Comparison of ENCODE assay signal across 37 mouse cellular contexts in genomic region chr6:96186517-96186916, GRCm38 (mm10). TPM values are rescaled to one million over a fixed set of nuclear protein-coding genes. Genes with fewer than 3 reads are reported as not detected.
"Had no signal": no experiment of that assay in that cellular context is flagged by ENCODE, and none has a peak within 500 bp of the region (broad histone marks: within the 10 kb centered on the region; RNA-seq: fewer than 3 reads in every experiment).

No protein-coding gene starts in this region.

- H3K4me1 ChIP-seq: limb, embryonic 10.5 days; limb, embryonic 12.5 days; limb, embryonic 13.5 days; limb, embryonic 15.5 days; liver, embryonic 12.5 days; liver, embryonic 13.5 days; liver, embryonic 15.5 days; lung, embryonic 15.5 days; megakaryocyte, embryonic 14.5 days; midbrain, embryonic 10.5 days; midbrain, embryonic 12.5 days; midbrain, embryonic 13.5 days; midbrain, embryonic 15.5 days had no signal

- H3K27ac ChIP-seq: limb, embryonic 10.5 days; limb, embryonic 12.5 days; limb, embryonic 13.5 days; limb, embryonic 15.5 days; liver, embryonic 12.5 days; liver, embryonic 13.5 days; liver, embryonic 14.5 days; liver, embryonic 15.5 days; lung, embryonic 15.5 days; macrophage; midbrain, embryonic 10.5 days; midbrain, embryonic 12.5 days; midbrain, embryonic 13.5 days; midbrain, embryonic 15.5 days had no signal

- ATAC-seq: liver, embryonic 12.5 days; liver, postnatal 0 days; lung, postnatal 0 days; midbrain, embryonic 13.5 days; midbrain, embryonic 15.5 days; midbrain, embryonic 16.5 days had no signal

- H3K36me3 ChIP-seq: limb, embryonic 10.5 days; limb, embryonic 12.5 days; limb, embryonic 13.5 days; limb, embryonic 15.5 days; liver, embryonic 12.5 days; liver, embryonic 13.5 days; liver, embryonic 15.5 days; lung, embryonic 15.5 days; midbrain, embryonic 10.5 days; midbrain, embryonic 12.5 days; midbrain, embryonic 13.5 days; midbrain, embryonic 15.5 days had no signal

- H3K4me3 ChIP-seq: limb, embryonic 10.5 days; limb, embryonic 12.5 days; limb, embryonic 13.5 days; limb, embryonic 15.5 days; liver, embryonic 12.5 days; liver, embryonic 13.5 days; liver, embryonic 15.5 days; lung, embryonic 15.5 days; megakaryocyte, embryonic 14.5 days; midbrain, embryonic 10.5 days; midbrain, embryonic 12.5 days; midbrain, embryonic 13.5 days; midbrain, embryonic 15.5 days; myocyte had no signal

- H3K27me3 ChIP-seq: limb, embryonic 12.5 days; limb, embryonic 13.5 days; limb, embryonic 15.5 days; liver, embryonic 12.5 days; liver, embryonic 13.5 days; liver, embryonic 15.5 days; lung, embryonic 15.5 days; megakaryocyte, embryonic 14.5 days; midbrain, embryonic 12.5 days; midbrain, embryonic 13.5 days; midbrain, embryonic 15.5 days had no signal

- DNase-seq: left cerebral cortex, postnatal 4 days; liver; liver, embryonic 13.5 days; liver, postnatal 0 days; lung, adult 18-20 months; lung, adult 2 months; lung, embryonic 14.5 days; lung, postnatal 10 days; lung, postnatal 14 days; lung, postnatal 36 days; lung, postnatal 4 days; midbrain, embryonic 14.5 days had no signal

- H3K9me3 ChIP-seq: limb, embryonic 10.5 days; limb, embryonic 12.5 days; limb, embryonic 13.5 days; limb, embryonic 15.5 days; liver, embryonic 12.5 days; liver, embryonic 13.5 days; liver, embryonic 15.5 days; lung, embryonic 15.5 days; megakaryocyte, embryonic 14.5 days; midbrain, embryonic 10.5 days; midbrain, embryonic 12.5 days; midbrain, embryonic 13.5 days; midbrain, embryonic 15.5 days had no signal

RNA-seq across cellular contexts. Expression of gene 1700123L14Rik, which starts 20.5 kb away (rescaled TPM):
- polyA plus RNA-seq: limb, embryonic 10.5 days; limb, embryonic 11.5 days; limb, embryonic 14.5 days; limb, embryonic 15.5 days; liver, adult 2 months; liver, embryonic 11.5 days; liver, embryonic 12.5 days; liver, embryonic 13.5 days; liver, embryonic 14.5 days; liver, embryonic 15.5 days; liver, embryonic 16.5 days; liver, postnatal 0 days; lung, adult 2 months; lung, embryonic 14.5 days; lung, embryonic 15.5 days; lung, embryonic 16.5 days; lung, postnatal 0 days; macrophage; midbrain, embryonic 10.5 days; midbrain, embryonic 11.5 days; midbrain, embryonic 12.5 days; midbrain, embryonic 13.5 days; myocyte; neural tube, embryonic 11.5 days had no signal
